Mouse (Mus musculus): ENCODE data around the gene Vps51.

The Vps51 gene

DNA sequence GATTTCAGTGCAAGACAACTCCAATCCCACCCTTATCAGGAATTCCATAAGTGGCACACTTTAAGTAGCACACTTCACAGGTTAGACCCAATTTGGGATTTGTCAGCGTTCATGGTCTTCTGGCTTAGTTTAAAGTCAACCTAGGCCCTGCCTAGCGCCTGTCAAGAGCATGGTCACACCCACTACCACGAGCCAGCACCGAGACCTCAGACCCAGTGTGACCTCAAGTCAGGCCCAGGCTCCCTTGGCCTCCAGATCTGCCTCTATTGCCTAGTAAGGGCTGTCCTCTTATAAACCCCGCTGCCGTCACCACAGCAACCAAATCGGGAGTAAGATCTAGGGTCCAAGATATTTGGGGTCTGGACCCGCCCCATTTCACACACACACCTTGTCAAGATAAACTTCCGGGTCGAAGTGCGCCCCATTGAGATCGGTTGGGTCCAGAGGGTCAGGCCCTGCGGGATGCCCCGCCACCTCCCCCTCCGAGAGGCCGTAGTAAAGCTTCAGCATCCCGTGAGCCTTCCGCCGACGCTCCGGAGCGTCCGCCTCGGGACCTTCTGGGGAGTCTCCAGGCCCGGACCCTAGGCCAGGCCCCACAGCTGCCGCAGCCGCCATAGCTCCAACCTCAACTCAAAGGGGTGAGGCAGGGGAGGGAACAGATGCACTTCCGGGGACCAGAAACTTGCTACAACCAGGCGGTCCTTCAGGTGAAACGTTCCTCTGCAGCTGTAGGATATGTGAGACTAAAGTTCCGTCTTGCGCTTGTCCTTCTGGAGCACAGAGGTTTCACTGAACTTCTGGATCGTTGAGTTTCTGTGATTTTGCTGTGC, at the start of gene Vps51:
TSS of gene Vps51 (minus strand) at position 668 of the 830 bp plus-strand sequence.
- DNase-seq (ENCODE audit: low spot score) = peak; percentile 84

DNA sequence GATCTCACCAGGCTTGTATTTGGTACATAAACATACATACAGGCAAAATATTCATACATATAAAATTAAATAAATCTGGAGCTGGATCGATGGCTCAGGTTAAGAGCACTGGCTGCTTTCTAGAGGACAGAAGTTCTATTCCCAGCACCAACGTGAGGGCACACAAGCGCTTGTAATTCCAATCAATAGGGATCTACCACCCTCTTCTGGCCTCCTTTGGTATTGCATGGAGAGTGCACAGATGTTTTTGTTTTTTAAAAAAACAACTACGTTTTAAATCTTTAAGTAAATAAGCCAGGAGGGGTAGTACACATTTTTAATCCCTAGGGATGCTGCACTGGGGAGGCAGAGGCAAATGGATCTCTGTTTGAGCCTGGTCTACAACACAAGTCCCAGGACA, 49.3 kb upstream of the Vps51 start:
- DNase-seq (ENCODE audit: low spot score) = peak; percentile 61

DNA sequence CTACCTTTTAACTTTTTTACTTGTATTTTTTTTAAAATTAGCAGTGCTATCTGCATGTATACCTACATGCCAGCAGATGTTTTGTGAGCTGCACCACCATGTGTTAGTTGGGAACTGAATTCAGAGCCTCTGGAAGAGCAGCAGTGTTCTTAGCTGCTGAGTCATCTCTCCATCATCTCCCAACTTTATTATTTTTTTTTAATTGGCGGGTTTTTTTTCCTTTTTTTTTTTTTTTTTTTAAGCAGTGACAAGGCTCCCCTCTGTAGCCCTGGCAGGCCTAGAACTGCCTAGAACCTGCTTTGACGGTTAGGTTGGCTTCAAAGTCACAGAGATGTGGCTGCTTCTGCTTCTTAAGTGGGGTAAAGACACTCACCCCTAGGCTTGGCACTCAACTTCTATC, 47.9 kb upstream of the Vps51 start:
- no peak for DNase-seq (ENCODE audit: low spot score)

DNA sequence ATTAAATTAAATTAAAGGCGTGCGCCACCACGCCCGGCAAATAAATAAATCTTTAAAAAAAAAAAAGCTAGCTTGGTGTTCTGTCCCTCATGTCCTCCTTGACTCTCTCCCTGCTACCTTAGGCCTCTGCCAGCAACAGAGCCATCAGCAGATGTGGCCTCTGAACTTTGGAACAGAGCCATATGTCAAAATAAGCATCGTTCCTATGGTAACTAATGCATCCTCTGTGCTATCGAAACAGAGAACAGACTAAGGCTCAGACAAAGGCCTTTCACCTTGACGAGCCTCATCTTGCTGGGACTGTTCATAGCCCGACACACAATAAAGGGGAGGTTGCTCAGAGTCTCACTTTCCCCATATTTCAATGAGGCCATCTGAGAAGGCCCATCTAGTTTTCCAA, 46.3 kb upstream of the Vps51 start:
- DNase-seq (ENCODE audit: low spot score) = no peak

DNA sequence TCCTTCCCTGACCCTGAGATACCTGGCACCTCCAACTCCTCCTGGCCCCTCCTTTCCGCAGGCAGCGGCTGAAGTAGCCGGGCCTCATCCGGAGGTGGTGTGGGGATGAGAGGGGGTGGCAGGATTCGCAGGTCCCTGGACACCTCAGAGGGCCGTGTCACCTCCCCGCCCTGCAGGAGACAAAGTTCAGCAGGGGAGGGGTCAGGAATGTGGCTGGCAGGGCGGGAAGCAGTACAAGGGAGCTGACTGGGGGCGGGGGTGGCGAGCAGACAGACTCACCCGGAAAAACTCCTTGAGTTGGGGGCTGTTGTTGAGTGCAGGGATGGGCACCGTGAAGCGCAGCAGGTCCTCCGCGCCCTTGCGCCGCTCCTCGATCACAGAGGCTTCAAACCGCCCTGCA, 44.7 kb upstream of the Vps51 start:
- no peak for DNase-seq (ENCODE audit: low spot score)

DNA sequence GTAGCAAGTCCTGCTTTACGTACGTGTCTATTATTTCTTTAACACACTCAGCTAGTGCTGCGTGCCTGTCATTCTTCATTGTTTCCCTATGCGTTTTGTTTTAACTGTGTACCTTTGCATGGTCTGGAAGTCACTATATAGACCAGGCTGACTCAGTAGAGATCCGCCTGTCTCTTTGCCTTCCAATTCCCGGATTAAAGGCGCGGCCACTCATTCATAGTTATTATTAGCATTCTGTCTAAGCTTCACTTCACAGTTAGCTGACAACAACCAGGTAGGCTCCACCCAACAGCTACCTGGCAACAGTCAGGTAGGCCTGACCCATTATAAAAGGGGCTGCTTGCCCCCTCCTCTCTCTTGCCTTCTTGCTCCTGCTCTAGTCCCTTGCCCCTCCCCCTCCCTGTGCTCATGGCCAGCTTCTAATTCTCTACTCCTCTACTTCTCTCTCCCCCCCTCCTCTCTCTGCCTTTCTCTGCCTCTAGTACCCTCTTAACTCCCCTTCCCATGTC, 41.7 kb upstream of the Vps51 start:
- no peak for DNase-seq (ENCODE audit: low spot score)

DNA sequence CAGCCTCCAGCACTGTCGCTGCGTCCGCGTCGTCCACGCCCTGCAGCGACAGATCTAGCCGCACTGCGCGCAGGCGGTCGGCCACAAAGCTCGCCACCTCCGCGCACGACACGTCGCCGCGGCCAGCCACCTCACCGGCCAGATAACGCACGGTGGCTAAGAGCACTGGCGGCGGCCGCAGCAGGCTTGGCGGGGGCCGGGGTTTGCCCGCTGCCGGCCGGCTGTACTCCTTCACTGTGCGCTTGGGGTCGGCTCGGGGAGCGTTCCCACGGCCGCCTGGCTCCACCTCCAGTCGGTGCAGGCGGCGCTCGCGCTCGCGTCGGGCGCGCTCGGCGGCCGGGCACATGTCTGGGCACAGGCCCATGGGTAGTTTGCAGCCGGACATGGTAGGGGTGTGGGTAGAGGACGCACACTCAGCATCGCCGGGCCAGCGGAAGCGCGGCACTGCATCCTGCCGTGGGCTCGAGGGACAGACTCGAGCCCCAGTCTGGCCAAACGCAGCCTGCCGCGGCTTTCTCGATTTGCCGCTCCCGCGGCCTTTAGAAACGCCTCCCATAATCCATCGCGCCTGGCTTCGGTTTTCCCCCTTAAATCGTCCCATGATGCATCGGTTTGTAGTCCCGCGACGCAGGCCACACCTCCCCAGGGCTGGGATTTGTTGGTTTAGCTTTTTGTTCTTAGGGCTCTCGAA, 41.1 kb upstream of the Vps51 start, which contains the start of gene Sac3d1:
TSS of gene Sac3d1 (minus strand) at position 665 of the 691 bp plus-strand sequence.
- DNase-seq (ENCODE audit: low spot score) = peak; percentile 88

DNA sequence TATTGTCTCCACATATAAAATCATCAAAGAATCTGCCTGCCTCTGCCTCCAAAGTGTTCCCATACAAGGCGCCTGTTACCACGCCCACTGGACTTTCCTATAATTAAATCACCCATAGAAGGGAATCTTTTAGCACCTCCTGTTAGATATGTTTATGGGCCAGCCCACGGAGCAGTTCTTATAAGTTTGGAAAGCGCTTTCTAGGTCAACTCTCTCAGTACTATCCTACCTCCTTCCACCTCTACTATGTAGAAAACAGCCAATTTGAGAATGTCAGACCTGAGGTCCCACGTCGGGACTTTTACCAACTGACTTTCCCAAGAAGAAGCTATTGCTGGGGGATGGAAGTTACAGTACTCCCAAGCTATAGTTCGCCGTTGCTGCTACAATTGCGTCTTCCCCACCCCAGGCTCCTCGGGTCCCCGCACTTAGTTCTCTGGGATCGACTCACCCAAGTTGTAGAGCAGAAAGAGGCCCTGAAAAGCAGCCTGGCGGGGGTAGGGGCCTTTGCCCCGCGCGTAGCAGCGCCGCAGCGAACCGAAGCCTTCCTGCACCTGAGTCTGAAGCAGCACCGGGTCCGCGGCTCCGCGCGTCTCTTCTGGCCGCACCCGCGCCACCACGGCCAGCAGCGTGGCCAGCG, 40.4 kb upstream of the Vps51 start:
- DNase-seq (ENCODE audit: low spot score) = no peak

DNA sequence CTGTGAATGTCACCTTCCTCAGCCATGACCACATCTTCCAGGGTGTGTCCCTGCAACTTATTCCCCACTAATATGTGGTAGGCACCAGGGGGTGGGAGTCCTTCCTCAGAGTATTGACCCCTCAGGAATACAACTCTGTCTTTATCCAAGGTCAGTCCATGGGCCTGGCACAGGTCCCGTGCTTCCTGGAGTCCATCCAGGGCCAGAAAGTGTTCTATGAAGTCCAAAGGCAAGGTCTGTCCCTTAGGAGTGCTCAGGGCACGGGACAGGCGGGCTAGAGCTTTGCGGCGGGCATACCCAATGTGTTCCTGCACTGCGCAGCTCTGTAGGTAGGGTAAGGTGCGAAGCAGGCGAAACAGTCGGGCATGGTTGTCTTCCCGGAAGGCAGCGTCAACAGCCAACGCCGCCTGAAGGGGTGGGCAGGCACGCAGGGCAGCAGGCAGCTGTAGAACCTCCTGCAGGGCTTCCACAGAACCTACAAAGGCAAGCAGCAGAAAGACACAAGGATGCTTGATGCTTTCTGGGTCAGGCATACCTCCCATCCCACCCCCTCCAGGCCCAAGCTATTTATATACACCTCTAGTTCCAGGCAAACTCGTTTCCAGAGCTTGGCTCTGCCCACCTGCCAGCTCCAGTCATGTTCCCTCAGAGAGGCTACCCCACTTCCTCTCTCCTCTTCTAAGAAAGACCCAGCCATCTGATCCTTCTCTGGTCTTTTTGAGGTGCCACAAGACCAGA, 39.3 kb upstream of the Vps51 start:
- no peak for DNase-seq (ENCODE audit: low spot score)

DNA sequence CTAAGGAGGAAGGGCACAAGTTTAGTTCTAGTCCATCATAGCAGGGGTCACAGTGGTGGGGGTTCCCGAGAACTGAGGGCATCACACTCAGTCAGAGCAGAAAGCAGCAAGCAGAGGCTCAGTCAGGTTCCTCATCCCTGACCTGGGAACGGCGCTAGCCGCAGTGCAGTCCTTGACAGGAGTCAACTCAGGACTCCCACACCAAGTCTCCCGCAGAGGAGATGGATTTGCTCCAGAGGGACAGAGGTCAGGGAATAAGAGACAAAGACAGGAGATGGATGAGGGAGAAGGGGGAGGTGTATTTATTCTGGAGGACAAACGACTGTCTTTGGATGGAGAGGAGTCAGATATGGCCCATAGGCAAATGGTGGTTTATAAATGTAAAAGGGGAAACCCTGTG, 36.1 kb upstream of the Vps51 start:
- DNase-seq (ENCODE audit: low spot score) = no peak

DNA sequence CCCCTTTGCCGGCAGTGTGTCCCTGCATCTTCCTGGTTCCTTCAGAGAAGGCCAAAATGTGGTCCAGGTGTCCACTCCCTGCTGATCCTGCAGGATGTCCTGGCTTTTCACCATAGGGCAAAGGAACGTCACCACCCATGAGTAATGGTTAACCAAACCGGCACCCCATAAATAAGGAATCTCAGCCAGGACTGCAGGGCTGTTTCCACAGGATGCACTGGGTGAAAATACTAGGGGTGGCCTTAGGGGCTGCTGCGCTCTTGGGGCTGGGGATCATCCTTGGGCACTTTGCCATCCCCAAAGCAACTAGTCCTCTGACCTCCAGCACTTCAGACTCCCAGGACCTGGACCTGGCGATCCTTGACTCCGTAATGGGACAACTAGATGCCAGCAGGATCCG, 28.6 kb upstream of the Vps51 start, which contains the start of gene Naaladl1:
TSS of gene Naaladl1 (plus strand) at position 197 of the 400 bp plus-strand sequence.
- no peak for DNase-seq (ENCODE audit: low spot score)

DNA sequence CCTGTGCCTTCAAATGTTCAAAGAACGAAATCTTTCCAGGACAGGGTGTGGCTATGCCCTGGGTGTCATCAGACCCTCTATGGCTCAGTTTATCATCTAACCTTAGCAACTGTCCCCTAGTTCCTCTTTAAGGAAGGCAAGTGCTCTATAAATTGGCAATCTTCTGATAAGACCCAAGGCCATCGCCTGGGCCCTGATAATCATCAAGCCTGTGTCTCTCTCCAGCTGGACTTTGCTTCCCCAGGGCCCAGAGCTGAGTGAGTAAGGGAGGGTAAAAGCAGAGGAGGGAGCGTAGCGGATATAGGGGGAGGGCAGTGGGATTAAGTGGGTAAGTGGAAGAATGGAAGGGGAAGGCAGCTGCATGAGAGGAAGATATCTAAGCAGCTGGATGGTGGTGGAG, 27.4 kb upstream of the Vps51 start:
- no peak for DNase-seq (ENCODE audit: low spot score)

DNA sequence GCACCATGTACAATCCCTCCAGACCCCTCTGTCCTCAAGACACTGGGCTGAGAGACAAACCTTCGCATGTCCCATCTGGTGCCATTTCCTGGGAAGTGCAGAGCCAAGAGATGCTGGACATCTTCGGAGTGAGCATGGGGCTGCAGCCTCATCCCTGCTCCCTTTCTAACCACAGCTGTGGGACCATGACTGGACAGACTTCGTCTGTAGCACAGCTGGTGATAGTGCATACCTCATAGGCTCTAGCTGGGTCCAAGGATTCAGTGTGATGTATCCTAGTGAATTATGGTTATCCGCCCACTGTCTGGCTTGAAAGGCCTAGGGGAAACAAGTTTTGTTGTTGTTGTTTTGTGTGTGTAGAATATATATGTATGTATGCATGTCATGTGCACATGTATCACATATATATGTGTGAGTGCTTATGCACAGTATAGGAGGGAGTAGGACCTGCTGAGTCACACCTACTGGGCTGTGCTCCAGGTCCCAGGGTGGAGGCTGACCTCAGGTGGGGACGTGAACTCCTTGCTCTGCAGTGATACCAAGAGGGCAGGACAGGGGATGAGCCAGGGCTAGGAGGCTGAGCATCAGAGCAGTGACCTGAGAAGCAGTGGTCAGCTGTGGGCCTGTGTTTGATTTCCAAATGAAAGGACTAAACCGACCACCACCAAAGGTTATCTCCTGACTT, 25.3 kb upstream of the Vps51 start:
- no peak for DNase-seq (ENCODE audit: low spot score)

DNA sequence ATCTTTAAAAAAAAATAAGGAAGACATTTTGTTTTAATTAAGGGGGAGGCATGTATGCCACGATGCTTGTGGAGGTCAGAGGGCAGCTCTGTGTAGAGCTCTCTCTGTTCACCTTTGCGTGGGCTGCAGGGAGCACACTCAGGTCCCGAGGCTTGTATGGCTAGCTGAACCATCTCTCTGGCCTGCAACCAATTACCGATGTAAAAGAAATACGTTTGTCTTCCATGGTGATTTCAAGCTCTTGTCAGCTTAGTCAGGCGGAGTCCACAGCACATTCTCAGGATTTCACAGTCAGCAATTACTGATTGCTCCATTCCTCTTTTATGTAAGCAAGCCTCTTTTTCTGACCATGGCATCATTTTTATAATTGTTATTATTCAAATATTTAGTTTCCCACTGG, 24.2 kb upstream of the Vps51 start:
- no peak for DNase-seq (ENCODE audit: low spot score)

DNA sequence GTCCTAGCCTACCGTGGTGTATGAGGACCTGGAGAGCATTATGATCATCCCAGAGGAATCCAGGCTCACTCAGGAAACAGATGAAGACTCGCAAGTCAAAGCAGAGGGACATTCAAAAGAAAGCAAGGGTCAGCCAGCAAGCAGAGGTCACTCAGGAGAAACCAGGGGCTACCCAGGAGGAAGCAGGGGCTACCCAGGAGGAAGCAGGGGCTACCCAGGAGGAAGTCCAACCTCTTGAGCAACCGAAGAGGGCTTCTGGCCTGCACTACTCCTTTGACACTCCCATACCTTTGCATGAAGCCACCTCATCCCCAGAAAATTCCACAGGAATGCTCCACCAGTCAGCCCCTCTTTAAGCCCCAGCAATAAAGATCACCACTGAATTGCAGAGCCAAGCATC, 20.8 kb upstream of the Vps51 start:
- DNase-seq (ENCODE audit: low spot score) = no peak

DNA sequence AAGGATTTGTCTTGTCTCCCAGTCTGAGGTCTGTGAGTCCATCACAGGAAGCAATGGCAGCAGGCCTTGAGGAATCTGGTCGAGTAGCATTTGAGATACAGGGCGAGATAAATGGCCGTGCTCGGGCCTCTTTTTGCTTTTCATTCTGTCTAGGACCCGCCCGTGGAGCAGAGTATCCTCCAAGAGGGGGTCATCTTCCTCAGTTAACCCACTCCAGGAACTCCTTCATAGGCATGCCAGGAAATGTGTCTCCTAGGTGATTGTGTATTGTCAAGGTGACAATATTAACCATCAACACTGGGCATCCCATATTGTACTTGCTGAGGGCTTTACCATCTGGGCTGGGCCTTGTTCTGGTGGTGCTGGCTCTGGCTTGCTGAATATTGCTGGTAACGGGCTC, 17.1 kb upstream of the Vps51 start, which contains the start of gene AC131692.1:
TSS of gene AC131692.1 (plus strand) at position 301 of the 400 bp plus-strand sequence.
- no peak for DNase-seq (ENCODE audit: low spot score)

DNA sequence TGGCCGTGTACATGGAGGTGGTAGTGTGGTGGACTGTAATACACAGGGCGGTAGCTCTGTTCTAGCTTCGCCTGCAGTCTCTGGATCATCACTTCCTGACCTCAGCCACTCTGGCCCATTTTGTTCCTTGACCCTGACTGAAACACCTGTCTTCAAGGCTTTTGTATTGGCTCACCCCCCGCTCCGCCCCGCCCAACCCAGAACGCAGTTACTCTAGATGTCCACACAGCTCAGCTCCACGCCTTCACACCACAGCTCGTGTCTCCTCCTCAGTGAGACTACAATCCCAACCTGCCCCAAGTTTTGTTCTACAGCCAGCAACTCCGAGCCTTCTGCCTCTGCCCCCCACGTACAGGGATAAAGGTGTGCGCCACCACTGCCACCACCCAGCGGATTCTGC, 11.8 kb upstream of the Vps51 start:
- no peak for DNase-seq (ENCODE audit: low spot score)

DNA sequence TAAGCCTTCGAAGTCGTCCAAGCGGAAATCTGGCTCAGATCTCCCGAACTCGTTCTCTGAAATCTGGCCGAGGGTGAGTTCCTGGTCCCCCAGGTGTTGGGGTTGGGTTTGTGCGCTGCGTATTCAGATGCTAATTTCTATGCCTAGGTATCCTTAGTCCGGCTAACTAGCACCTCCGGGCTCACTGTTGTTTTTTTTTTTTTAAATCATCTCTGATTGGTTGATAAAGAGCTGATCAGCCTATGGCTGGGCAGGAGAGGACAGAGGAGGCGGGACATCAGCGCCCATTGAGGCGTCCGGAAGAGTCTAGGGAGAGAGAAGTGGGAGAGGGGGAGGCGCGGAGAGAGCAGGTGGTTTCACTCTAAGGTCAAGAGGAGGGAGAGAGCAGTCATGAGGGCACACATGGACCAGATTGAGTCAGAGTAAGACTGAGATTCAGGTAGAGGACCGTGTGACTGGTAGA, 8.4 kb upstream of the Vps51 start:
- DNase-seq (ENCODE audit: low spot score) = peak; percentile 58

DNA sequence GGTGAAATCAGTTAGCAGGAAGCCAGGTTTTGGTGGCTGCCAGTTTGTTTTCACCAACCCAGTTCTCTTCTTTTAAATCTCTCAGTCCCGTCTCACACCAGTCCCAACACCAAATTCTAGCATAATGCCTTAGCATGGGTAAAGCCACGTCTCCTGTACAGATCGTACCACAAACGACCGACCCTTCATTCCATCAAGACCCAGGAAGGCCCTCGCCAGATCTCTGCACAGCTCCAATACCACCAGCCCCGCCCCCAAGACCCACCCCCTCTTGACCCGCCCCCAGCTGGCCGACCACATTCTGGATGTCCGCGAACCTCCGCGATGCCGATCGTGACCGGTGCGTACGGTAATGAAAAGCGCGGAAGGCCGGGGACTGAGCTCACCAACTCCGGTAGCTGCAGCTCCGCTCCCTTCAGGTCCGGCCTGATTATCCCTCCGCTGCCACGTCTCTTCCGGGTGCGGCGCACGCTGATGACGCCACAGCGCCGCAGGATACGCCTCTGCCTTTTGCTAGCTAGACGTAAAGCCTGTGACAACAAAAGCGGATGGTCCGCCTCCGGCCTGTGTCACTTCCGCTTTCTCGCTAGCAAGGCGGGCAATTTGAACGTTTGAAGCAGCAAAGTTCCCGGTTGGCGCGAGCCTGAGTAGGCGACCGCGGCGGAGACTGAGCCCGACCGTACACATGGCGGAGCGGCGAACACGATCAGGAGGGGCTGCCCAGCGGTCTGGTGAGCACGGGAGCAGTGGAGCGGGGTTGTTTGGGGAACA, 7.6 kb upstream of the Vps51 start, which contains the start of the genes Zfpl1 and Cdca5:
TSS of gene Zfpl1 (minus strand) at position 479 of the 771 bp plus-strand sequence.
TSS of gene Cdca5 (plus strand) at position 506 of the 771 bp plus-strand sequence.
- peak; percentile 96 for DNase-seq (ENCODE audit: low spot score)

DNA sequence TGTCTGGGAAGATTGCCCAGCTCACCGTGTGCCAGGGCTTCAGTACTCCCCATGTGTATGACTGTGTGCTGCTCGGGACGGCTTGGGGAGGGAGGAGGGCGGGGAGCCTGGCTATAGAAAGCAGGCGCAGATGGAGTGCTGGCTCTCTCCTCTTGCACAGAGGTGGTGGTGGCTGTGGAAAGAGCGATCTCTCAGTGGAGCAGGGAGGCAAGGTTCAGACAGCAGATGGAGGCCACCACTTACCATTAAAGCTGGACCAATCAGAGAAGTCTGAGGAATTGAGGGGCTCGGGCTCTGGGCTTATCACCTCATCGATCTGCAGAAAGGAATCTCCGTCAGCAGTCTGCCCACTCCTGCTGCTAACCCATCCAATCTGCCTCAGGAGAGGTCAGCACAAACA, 5.1 kb upstream of the Vps51 start, which contains the start of gene Gm28374:
TSS of gene Gm28374 (minus strand) at position 101 of the 400 bp plus-strand sequence.
- DNase-seq (ENCODE audit: low spot score) = no peak

Measured in urinary bladder, postnatal 14 days (tissue).